9 mouse cellular contexts compared by ENCODE assay signal in genomic region chr4:136239622-136240021, GRCm38 (mm10). TPM values are rescaled to one million over a fixed set of nuclear protein-coding genes. Genes with fewer than 3 reads are reported as not detected.
A peak's percentile ranks its signal among the peaks of the same experiment; 100 is the strongest.
DNase-seq lines count a peak whose midpoint lies in the region; ATAC-seq and TF ChIP-seq lines count a peak whose summit lies in the region.
"Had no signal": no experiment of that assay in that cellular context is flagged by ENCODE, and none has a peak within 500 bp of the region (broad histone marks: within the 10 kb centered on the region; RNA-seq: fewer than 3 reads in every experiment).

No protein-coding gene starts in this region.

- whole genome bisulfite sequencing in lung, adult 2 months = 17% methylated on average over 8 of the region's 8 CpGs

- no peak for TF ChIP-seq POLR2A in cortical plate, adult 2 months (IDR thresholded peaks at IDR 0.05; ENCODE audit: extremely low read depth, insufficient read depth, low read length)
- TF ChIP-seq POLR2A in lung, adult 2 months (IDR thresholded peaks at IDR 0.05; ENCODE audit: borderline replicate concordance, extremely low read depth, low read depth, low read length) = no peak

- peak; percentile 69 for TF ChIP-seq CTCF in cortical plate, adult 2 months (IDR thresholded peaks at IDR 0.05; ENCODE audit: extremely low read depth, insufficient read depth, low read length)
- peak; percentile 79 for TF ChIP-seq CTCF in lung, adult 2 months (IDR thresholded peaks at IDR 0.05; ENCODE audit: insufficient read depth, low read length)

- peak; percentile 83 for DNase-seq in CD4-positive, CD25-positive, alpha-beta regulatory T cell, adult 2 months (ENCODE audit: low read depth, low spot score)
- peak; percentile 90 for DNase-seq in heart, adult 8-10 months (ENCODE audit: low spot score)
- DNase-seq in layer of hippocampus, adult 18-20 months (ENCODE audit: low spot score in 2 of 2) = peak; percentile 39 to 87
- DNase-seq in lung, adult 2 months = peak; percentile 80
- DNase-seq in right cerebral cortex, adult 2 months (ENCODE audit: low spot score in 2 of 2) = peak; percentile 81 to 84
- DNase-seq in urinary bladder, adult 2 months (ENCODE audit: low spot score) = peak; percentile 68

- ATAC-seq in activated CD4-positive, CD25-positive, alpha-beta regulatory T cell, adult 4 months = peak; percentile 57

- H3K27ac ChIP-seq in cortical plate, adult 2 months (ENCODE audit: insufficient read depth, low read length) = no peak overlapping the region
- H3K27ac ChIP-seq: hindbrain, embryonic 15.5 days had no signal

- H3K4me3 ChIP-seq in cortical plate, adult 2 months (ENCODE audit: insufficient read depth, low read length) = no peak overlapping the region
- no peak overlapping the region for H3K4me3 ChIP-seq in lung, adult 2 months (replicated peaks; ENCODE audit: extremely low read depth, low read depth, low read length)
- H3K4me3 ChIP-seq: hindbrain, embryonic 15.5 days had no signal

- no peaks in the 10 kb centered on the region for H3K4me1 ChIP-seq in cortical plate, adult 2 months (ENCODE audit: control insufficient read depth, insufficient read depth, low read length)
- H3K4me1 ChIP-seq in lung, adult 2 months (ENCODE audit: control insufficient read depth, insufficient read depth, low read length) = no peaks in the 10 kb centered on the region
- H3K4me1 ChIP-seq: hindbrain, embryonic 15.5 days had no signal

RNA-seq across cellular contexts. Expression of gene Tcea3, which starts 7.9 kb away (rescaled TPM):
- polyA plus RNA-seq in activated CD4-positive, CD25-positive, alpha-beta regulatory T cell, adult 4 months (2017; shearing (Covaris generic)) = under 1 TPM in 1 of 2 experiments, not detected in 1; 0.58 TPM
- polyA plus RNA-seq in cortical plate, adult 2 months (2012; rRNA removed) = 0.53 and 0.92 TPM in 2 replicates
- 100 to 1,000 TPM; 142 to 162 (median 148) TPM for total RNA-seq in heart, adult 8-10 months (2022)
- total RNA-seq in layer of hippocampus, adult 18-20 months (2021) = under 1 TPM in 1 of 2 experiments, not detected in 1; 0.50 TPM
- 7.0 and 13.3 TPM in 2 replicates for polyA plus RNA-seq in lung, adult 2 months (2012; rRNA removed)
- 42.6 and 65.1 TPM in 2 replicates for polyA plus RNA-seq in urinary bladder, adult 2 months (2012; rRNA removed)

RNA-seq across cellular contexts. Expression of gene Asap3, which starts 33.5 kb away (rescaled TPM):
- polyA plus RNA-seq in activated CD4-positive, CD25-positive, alpha-beta regulatory T cell, adult 4 months (2017; shearing (Covaris generic)) = under 1 TPM in 1 of 2 experiments, not detected in 1; 0.25 TPM
- 2.9 and 3.2 TPM in 2 replicates for polyA plus RNA-seq in cortical plate, adult 2 months (2012; rRNA removed)
- total RNA-seq in heart, adult 8-10 months (2022) = 10 to 100 TPM in 1 of 4 experiments, 1 to 10 TPM in 3; 6.8 to 12.6 (median 9.1) TPM
- total RNA-seq in layer of hippocampus, adult 18-20 months (2021) = 1 to 10 TPM; 2.2 to 2.6 TPM
- polyA plus RNA-seq in lung, adult 2 months (2012; rRNA removed) = 8.7 and 9.3 TPM in 2 replicates
- polyA plus RNA-seq in urinary bladder, adult 2 months (2012; rRNA removed) = 11.7 and 11.8 TPM in 2 replicates

RNA-seq across cellular contexts. Expression of gene Zfp46, which starts 44.9 kb away (rescaled TPM):
- polyA plus RNA-seq in activated CD4-positive, CD25-positive, alpha-beta regulatory T cell, adult 4 months (2017; shearing (Covaris generic)) = 1 to 10 TPM; 9.4 to 9.5 TPM
- 61.6 and 72.2 TPM in 2 replicates for polyA plus RNA-seq in cortical plate, adult 2 months (2012; rRNA removed)
- total RNA-seq in heart, adult 8-10 months (2022) = 10 to 100 TPM; 31.3 to 46.4 (median 39.0) TPM
- 10 to 100 TPM; 34.2 to 34.6 TPM for total RNA-seq in layer of hippocampus, adult 18-20 months (2021)
- polyA plus RNA-seq in lung, adult 2 months (2012; rRNA removed) = 20.4 and 33.4 TPM in 2 replicates
- polyA plus RNA-seq in urinary bladder, adult 2 months (2012; rRNA removed) = 41.0 and 50.3 TPM in 2 replicates
